Mouse (Mus musculus) adrenal gland, adult 8-10 months (tissue): Measurements from ENCODE around the gene Irf2bp2. TPM values are rescaled to one million over a fixed set of nuclear protein-coding genes. Genes with fewer than 3 reads are reported as not detected.
A peak's percentile ranks its signal among the peaks of the same experiment; 100 is the strongest.
"Not testable (repeated sequence)": the region's sequence is repeated elsewhere in the genome, so short reads cannot be mapped to it uniquely, and the experiment has no call there.

Experiments
- DNase-seq: peaks from one replicate; pipeline ENCODE4 v3.0.0; 2022
- total RNA-seq, 4 experiments: library from RNA; stranded (reverse); gene quantifications; 2 replicates each; pipeline ENCODE4 v1.2.4; 2022

The Irf2bp2 gene
- total RNA-seq, 4 experiments from 2014 or later, result 74.4 to 129 (median 98.9) TPM

GRCm38 (mm10) chr8:126601325-126601724 is 7.5 kb upstream of the Irf2bp2 start:
- DNase-seq, result no peak

- no peak for DNase-seq
These were observed 7.0 kb upstream of the Irf2bp2 start for GRCm38 (mm10) chr8:126600816-126601243.

DNA sequence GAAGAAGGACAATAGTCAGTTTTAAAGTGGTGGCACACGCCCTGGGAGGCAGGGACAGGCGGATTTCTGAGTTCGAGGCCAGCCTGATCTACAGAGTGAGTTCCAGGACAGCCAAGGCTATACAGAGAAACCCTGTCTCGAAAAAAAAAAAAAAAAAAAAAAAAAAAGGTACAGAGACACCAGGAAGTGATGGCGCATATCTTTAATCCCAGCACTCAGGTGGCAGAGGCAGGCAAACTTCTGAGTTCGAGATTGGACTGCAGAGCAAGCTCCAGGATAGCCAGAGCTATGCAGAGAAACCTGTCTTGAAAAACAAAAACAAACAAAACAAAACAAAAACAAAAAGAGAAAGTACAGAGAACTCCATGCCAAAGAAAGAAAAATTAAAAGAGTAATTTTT is 6.6 kb upstream of the Irf2bp2 start:
- DNase-seq, result not testable (repeated sequence)

DNA sequence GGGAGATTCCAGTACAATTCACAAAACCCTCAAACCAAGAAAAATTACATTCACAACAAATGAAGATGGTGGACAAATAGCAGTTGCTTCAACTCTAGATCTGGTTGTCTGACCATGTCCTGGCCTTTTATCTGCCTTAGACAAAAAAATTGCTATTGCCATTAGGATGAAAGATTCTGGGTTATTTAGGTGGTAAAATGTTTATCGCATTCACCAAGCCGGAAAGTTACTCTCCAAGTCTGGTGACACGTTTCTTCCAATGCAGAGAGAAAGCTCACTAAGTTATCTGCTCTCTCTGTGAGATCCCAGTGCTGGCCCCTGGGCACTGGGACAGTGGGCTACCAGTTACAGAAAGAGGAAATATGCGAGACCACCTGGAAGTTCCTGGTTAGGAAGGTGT is 5.5 kb upstream of the Irf2bp2 start:
- no peak for DNase-seq

GRCm38 (mm10) chr8:126598218-126598617 is 4.4 kb upstream of the Irf2bp2 start:
- no peak for DNase-seq

DNA sequence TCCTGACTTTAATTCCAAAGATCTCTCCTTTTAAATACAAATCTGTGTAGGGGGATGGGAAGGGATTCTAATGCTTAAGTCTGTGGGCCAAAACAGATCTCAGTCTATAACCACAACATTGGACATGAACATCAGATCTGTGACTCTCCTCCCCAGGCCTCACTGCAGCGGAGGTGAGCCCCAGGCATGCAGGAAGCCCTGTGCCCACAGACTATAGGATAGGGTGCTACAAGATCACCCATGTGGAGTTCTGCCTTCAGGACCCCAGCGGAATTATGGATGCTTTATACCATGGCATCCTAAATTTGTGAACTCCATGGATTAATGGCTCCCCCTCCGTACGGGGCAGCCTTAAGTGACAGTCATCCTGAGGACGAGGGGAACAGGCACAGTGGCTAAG is 2.9 kb upstream of the Irf2bp2 start:
- no peak for DNase-seq

GRCm38 (mm10) chr8:126596097-126596634 is 2.4 kb upstream of the Irf2bp2 start:
- DNase-seq, result peak; percentile 87

- DNase-seq, result peak; percentile 80
These were observed 1.6 kb upstream of the Irf2bp2 start for GRCm38 (mm10) chr8:126595204-126596061.

- peak; percentile 99 for DNase-seq
These were observed 755 bp upstream of the Irf2bp2 start for GRCm38 (mm10) chr8:126594481-126595000.

- no peak for DNase-seq
These were observed 815 bp downstream of the Irf2bp2 start for GRCm38 (mm10) chr8:126592771-126593571.

GRCm38 (mm10) chr8:126592381-126592770 is 1.4 kb downstream of the Irf2bp2 start:
- no peak for DNase-seq

DNA sequence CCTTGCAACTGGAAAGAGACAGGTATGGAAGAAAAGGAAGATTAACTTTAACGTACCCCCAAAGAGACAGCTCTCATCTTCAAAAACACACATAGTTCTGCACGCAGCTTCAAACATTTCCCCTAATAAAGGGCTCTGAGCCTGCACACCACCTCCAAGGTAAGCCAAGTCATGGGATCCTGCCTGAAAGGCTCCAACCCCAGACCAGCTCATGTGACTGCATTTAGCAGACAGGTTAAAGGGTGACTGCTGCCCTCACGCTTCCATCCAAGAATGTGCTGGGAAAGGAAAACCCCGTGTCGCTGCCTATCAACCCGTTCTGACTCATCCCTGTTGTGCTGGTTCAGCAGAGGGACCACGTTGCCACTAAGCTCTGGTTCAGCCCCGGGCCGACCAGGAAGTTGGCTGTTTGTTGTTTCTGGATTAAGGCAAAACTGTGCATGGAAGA is 1.9 kb downstream of the Irf2bp2 start:
- peak; percentile 75 for DNase-seq

DNA sequence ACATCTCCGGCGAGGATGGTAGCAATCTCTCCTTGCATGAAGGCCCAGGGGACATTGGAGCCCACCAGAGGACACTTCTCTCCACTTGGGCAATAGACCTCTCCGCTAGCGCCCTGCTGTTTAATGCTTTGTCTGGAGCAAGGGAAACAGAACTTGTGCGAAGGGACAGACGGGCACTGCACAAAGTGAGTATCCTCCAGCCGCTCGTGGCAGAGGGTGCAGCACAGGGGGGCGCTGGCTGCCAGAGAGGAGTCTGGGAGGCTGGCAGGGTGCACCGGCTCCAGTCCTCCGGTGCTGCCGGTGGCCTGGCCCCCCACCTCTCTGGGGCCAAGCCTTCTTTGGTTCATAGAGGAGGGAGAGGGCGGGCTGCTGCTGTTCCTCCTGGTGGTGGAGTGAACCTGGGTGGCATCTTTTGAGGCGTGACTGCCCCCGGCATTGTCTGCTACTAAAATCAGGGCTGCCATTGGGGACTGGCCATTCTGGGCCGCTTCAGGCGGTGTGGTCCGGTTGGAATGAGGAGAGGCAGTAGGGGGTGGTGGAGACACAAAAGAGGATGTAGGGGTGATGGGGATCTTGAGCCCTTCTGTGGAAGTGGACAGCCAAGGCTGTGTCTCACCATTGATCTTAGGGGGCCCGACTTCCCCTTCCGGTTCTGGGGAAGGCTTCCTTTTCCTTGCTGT is 2.5 kb downstream of the Irf2bp2 start:
- DNase-seq, result no peak

GRCm38 (mm10) chr8:126590599-126590998 is 3.2 kb downstream of the Irf2bp2 start:
- DNase-seq, result no peak

GRCm38 (mm10) chr8:126590024-126590529 is 3.7 kb downstream of the Irf2bp2 start:
- no peak for DNase-seq

DNA sequence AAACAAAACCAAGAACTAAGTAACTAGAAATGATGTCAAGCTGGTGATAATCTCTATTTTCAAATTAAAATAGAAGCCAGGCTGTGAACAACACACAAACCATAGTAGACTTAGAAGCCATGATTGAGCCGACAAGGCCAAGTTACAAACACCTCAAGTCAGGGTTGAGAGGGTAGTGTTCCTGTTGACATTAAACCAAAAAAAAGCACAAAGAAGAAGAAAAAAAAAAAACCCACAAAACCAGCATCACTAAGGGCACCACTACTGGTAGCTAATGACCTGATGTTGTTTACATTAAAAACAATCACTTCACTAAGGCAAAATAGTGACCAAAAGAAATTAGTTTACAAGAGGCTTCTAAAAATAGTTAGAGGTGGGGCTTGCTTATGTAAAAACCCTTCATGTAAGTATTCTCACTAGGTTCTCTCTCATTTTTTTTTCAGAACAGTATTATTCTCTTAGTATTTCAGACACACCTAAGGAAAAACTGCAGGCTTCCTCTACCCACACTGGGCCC is 4.2 kb downstream of the Irf2bp2 start:
- DNase-seq, result no peak

- no peak for DNase-seq
These were observed 4.9 kb downstream of the Irf2bp2 start for GRCm38 (mm10) chr8:126588636-126589506.

DNA sequence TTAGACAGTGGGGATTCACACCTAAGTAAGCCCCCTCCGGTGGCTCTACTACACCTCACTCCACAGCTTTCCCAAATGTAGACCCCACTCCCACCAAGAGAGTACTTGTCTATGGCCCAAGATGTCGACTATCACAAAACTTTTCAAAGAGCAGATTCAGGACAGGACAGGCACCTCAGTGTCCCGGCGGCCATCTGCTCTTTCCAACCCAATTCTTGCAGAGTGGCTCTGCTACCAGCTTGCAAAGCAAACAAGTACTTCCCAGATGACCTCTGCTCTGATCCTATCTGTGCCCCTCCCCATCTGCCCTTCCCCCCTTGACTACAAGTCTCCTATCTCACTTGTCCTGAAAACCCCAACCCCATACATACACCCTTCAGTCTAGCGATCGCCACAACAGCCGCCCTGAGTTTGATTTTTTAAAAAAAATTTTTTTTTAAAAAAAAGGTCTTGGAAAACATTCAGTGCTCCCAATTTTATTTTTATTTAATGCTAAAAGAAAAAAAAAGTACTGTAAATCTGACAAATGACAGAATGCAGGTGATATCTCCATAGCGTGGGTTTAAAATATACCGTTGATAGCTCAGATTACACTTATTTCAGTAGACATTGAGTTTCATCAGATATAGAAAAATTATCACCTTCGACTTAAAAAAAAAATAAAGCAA is 5.8 kb downstream of the Irf2bp2 start:
- no peak for DNase-seq

DNA sequence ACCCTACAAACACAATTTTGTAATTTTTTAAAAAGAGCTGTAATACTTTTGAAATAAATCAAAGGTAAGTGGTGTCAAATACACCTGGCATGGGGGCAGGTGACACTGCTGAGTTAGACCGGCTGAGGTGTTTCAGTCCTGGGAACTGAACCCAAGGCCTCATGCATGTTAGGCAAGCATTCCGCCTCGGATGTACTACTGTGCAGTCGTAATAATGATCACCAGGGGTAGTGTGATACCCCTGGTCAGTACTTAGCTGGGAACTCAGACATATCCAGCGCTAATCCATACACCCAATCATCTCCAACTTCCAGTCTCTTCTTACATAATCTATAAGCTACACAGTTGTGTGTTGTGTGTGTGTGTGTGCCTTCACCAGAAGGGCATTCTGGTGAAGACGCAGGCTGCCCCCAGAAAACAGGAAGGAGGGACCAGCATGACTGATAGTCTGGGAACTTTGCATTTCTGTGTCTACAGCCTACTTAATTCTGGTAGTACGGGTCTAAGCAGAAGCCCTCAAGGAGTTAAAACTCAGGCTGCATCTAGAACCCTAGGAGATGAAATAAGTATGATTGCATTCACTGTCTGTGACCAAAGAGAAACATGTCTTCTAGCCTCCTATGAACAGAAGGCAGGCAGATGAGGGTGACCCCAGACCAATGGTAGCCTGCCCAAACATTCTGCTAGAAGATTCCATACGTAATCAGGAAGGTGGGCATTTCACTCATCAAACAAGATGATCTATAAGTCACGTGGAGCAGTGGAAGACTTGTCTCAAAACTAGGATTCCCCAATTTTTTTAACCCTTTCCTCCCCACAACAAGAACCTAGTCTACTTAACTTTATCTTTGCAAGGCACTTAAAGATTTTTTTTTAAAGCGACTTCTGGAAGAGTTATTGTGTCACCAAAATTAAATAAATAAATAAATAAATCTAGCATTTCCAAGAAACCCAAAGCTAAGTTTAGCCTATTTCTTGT is 6.9 kb downstream of the Irf2bp2 start:
- no peak for DNase-seq
